Mouse (Mus musculus) layer of hippocampus, adult 9-11 months (tissue): ENCODE measurements around the gene Trmt1.

Source experiments
- DNase-seq: peaks from one replicate; pipeline ENCODE4 v3.0.0; 2022

Gene Trmt1

GRCm38 (mm10) chr8:84734680-84735079, 48.6 kb downstream of the Trmt1 start:
- no peak for DNase-seq

DNA sequence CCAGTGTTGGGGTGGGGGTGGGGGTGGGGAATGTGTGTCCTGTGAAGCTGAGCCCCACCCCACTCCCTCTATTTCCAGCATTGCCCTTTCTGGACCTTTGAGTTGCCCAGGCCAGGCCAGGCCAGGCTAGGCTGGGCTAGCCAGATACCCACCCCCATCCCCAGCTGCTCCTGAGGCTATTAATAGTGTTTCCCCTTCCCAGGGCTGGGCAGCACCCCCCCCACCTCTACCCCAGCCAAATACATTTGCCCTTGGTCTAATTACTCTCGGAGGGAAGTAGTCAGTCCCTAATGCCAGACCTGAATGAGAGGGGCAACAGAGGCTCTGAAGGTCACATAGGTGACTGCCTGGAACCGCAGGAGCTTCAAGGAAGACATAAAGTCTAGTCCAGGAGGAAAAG, 49.5 kb downstream of the Trmt1 start:
- DNase-seq = no peak

DNA sequence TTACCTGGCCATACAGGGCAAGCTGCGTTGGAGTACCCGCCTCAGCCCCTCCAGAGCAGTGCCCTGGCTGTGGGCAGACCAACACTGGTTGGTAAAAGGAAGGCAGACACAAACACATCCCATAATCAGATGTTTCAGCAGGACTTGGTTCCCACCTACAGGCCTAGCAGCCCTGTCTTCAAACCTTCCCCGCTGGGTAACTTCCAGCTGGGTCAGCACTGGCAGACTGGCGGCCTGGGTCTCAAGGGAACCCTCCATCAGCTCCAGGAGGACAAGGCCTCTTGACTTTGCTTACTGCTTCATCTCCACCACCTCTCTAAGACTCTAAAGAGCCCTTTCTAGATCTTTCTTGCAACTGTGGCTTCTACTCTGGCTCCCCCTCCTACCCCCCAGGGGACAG, 50.4 kb downstream of the Trmt1 start:
- no peak for DNase-seq

DNA sequence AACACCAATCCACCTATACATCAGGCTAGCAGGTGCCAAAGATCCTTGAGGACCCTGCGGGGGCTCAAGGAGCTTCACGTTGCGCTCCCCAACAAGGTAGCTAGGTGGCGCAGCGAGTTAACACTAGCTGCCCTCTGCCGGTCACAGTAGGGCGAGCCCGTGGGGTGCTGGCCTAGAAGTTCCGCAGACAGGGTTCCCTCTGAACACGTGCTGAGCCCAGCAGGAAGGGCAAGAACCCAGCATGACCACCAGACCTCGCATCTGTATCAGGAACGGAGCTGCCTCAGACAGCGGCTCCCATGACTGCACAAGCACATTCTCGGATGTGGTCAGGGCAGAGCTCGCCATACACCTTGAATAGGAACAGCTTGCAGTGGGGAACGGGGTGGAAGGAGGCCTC, 51.5 kb downstream of the Trmt1 start:
- DNase-seq = peak; percentile 87

DNA sequence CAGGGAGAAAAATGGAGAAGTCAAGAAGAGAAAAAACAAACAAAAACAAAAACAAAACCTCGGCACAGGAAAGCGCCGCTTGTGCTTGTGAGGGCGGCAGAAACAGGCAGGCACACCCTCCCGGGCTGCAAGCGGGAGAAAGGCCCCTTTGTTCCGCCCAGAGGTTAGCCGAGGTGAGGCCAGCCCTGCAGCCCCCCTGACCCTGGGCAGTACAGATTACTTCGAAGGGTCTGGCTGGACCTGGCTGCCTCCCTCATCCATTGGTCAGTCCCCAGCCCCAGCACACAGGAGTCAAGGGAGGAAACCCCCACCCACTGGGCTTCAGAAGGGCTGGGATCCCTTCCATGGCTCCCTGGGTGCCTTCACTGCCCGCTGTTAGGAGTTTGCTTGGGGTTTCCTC, 52.2 kb downstream of the Trmt1 start:
- no peak for DNase-seq

- DNase-seq = no peak
These were observed 52.8 kb downstream of the Trmt1 start for GRCm38 (mm10) chr8:84738715-84739400.

- no peak for DNase-seq
These were observed 53.3 kb downstream of the Trmt1 start for GRCm38 (mm10) chr8:84739401-84739742.

GRCm38 (mm10) chr8:84740895-84741843, 55.1 kb downstream of the Trmt1 start:
- DNase-seq = no peak

DNA sequence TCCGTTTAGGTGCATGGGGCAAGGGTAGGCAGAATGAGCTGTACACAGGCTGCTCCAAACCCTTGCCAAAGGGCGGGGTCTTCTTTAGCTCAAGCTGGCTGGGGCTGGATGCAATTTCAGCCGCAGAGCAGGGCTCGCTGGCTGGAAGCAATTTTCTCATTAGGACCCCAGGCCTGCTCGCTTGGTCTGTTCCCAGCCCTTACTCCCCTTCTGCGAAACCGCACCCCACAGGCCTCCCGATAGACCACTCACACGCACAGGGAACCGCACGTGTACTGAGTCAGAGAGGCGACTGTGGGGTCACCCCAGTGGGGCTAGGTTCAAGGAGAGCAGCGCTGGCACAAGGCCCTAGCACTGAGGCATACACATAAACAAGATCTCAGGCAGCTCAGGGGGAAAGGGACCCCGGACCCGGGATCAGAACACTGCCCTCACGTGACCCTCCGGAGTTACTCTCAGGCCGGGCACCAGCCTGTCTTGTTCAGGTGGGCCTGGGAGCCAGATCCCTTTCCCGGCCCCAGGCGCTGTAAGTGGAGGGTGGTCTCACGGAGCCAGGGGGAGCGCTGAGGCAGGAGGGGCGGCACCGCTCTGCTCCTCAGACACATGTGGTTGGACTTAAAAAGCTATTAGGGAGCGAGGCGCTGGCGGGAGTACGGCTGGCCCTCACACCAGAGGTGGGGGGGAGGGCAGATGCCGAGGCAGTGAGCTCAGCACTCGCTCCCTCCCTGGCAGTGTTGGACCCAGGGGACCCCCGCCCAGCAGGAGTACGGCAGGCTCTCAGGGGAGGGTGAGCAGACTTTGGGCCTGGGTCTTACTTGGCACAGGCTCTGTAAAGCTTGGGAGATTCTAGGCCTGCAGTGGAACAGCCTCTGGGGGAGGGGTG, 56.3 kb downstream of the Trmt1 start:
- DNase-seq = no peak

GRCm38 (mm10) chr8:84743054-84743415, 56.9 kb downstream of the Trmt1 start:
- no peak for DNase-seq

GRCm38 (mm10) chr8:84743517-84744420, 57.7 kb downstream of the Trmt1 start:
- no peak for DNase-seq

DNA sequence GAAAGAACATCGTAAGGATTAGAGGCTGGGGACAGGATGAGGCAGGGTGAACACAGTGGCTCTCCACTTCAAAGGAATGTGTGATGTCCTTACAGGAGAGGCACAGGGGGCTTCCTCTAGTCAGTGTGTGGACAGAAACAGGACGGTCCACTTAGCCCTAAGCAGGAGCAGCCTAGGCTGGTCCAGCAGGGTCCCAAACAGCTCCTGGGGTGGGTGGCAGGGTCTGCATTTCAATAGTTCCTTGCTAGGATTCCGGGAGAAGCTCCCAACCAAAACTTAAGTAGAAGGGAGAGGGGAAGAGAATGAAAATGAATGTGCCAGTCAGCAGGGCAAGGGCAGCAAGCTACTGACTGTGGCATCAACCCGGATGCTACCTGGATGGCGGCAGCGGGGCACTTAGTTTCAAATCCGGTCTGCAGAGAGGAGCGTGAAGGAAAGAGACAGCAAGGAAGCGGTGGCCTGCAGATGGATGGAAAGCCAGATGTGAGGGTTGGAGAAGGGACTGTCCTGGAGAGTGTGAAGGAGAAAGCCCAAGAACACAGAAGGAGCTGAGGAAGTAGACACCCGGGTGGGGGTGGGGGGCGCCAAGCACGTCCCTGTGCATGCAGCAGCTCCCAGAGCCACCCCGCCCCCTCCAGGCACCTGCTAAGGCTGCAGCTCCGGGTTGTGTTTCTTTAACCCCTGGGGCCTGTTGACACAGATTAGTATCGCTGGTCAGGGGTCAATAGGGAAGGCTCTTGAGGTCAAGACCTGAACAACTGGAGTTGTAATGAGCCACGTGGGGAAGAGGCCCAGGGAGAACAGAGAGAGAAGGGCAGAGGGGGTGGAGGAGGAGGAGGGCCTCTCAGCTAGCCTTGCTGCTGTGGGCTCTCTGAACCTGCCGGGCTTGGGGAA, 59.2 kb downstream of the Trmt1 start:
- DNase-seq = no peak
